ENCODE assay signal across 9 mouse cellular contexts in genomic region chr16:30821191-30821910, GRCm38 (mm10).
A peak's percentile ranks its signal among the peaks of the same experiment; 100 is the strongest.
DNase-seq lines count a peak whose midpoint lies in the region; ATAC-seq lines count a peak whose summit lies in the region.
"Had no signal": no experiment of that assay in that cellular context is flagged by ENCODE, and none has a peak within 500 bp of the region (broad histone marks: within the 10 kb centered on the region; RNA-seq: fewer than 3 reads in every experiment).

No protein-coding gene starts in this region.

- peak; percentile 52 to 63 for DNase-seq in cerebellum, postnatal 10 days
- no peak for DNase-seq in cerebellum, adult 11 months
- peak; percentile 71 for DNase-seq in retina, postnatal 1 day
- no peak for DNase-seq in spleen, adult 12 weeks (ENCODE audit: low spot score)

- H3K4me2 ChIP-seq in embryonic facial prominence, embryonic 12.5 days (replicated peaks): peak overlapping the region; percentile 44
- H3K4me2 ChIP-seq in heart, embryonic 12.5 days: peak overlapping the region; percentile 61
- peak overlapping the region; percentile 38 for H3K4me2 ChIP-seq in kidney, embryonic 14.5 days (replicated peaks; ENCODE audit: low read depth, low read length)
- H3K4me2 ChIP-seq in lung, embryonic 15.5 days: peak overlapping the region; percentile 45

- WGBS in embryonic facial prominence, embryonic 12.5 days: 5% methylated on average over 17 of the region's 17 CpGs
- 9% methylated on average over 17 of the region's 17 CpGs for WGBS in heart, embryonic 12.5 days
- 9% methylated on average over 17 of the region's 17 CpGs for WGBS in kidney, embryonic 14.5 days
- 6% methylated on average over 17 of the region's 17 CpGs for WGBS in lung, embryonic 15.5 days

- H3K27ac ChIP-seq in embryonic facial prominence, embryonic 12.5 days: peak overlapping the region; percentile 70
- H3K27ac ChIP-seq in heart, embryonic 12.5 days (ENCODE audit: poor library complexity, severe bottlenecking): peak overlapping the region; percentile 80
- peak overlapping the region; percentile 85 for H3K27ac ChIP-seq in kidney, embryonic 14.5 days (ENCODE audit: low read depth, low read length)
- peak overlapping the region; percentile 65 for H3K27ac ChIP-seq in lung, embryonic 15.5 days

- H3K27me3 ChIP-seq in embryonic facial prominence, embryonic 12.5 days: no peaks in the 10 kb centered on the region
- no peaks in the 10 kb centered on the region for H3K27me3 ChIP-seq in heart, embryonic 12.5 days (replicated peaks)
- H3K27me3 ChIP-seq in kidney, embryonic 14.5 days (ENCODE audit: control insufficient read depth, insufficient read depth, low read length): no peaks in the 10 kb centered on the region
- no peaks in the 10 kb centered on the region for H3K27me3 ChIP-seq in lung, embryonic 15.5 days

- H3K4me1 ChIP-seq in embryonic facial prominence, embryonic 12.5 days: peaks cover 26% of the 10 kb centered on the region
- H3K4me1 ChIP-seq in heart, embryonic 12.5 days (replicated peaks): peaks cover 32% of the 10 kb centered on the region
- H3K4me1 ChIP-seq in kidney, embryonic 14.5 days (ENCODE audit: control insufficient read depth, insufficient read depth, low read length): peaks cover 28% of the 10 kb centered on the region
- H3K4me1 ChIP-seq in lung, embryonic 15.5 days: peaks cover 35% of the 10 kb centered on the region

- H3K36me3 ChIP-seq in embryonic facial prominence, embryonic 12.5 days: no peaks in the 10 kb centered on the region
- H3K36me3 ChIP-seq in heart, embryonic 12.5 days: no peaks in the 10 kb centered on the region
- H3K36me3 ChIP-seq in kidney, embryonic 14.5 days (ENCODE audit: control insufficient read depth, insufficient read depth, low read length): no peaks in the 10 kb centered on the region
- H3K36me3 ChIP-seq in lung, embryonic 15.5 days: no peaks in the 10 kb centered on the region

- peak; percentile 71 for ATAC-seq in embryonic facial prominence, embryonic 12.5 days (ENCODE audit: insufficient number of reproducible peaks, insufficient read depth, low FRiP score, low TSS enrichment)
- peak; percentile 79 for ATAC-seq in heart, embryonic 12.5 days (ENCODE audit: insufficient number of reproducible peaks, low FRiP score)
- peak; percentile 82 for ATAC-seq in kidney, embryonic 14.5 days (ENCODE audit: low FRiP score, low TSS enrichment)
- peak; percentile 84 for ATAC-seq in lung, embryonic 15.5 days (ENCODE audit: borderline replicate concordance, extremely low read depth, low FRiP score, low TSS enrichment)

- no peaks in the 10 kb centered on the region for H3K9me3 ChIP-seq in embryonic facial prominence, embryonic 12.5 days
- H3K9me3 ChIP-seq in heart, embryonic 12.5 days (replicated peaks): no peaks in the 10 kb centered on the region
- no peaks in the 10 kb centered on the region for H3K9me3 ChIP-seq in kidney, embryonic 14.5 days (ENCODE audit: control insufficient read depth, low read length)
- no peaks in the 10 kb centered on the region for H3K9me3 ChIP-seq in lung, embryonic 15.5 days

- peak overlapping the region; percentile 19; the same call in 1 of the 2 replicates for H3K9ac ChIP-seq in embryonic facial prominence, embryonic 12.5 days
- H3K9ac ChIP-seq in heart, embryonic 12.5 days: peak overlapping the region; percentile 15; the same call in 1 of the 2 replicates
- no peak overlapping the region for H3K9ac ChIP-seq in kidney, embryonic 14.5 days (ENCODE audit: low read depth, low read length)
- H3K9ac ChIP-seq in lung, embryonic 15.5 days: no peak overlapping the region

- H3K4me3 ChIP-seq in embryonic facial prominence, embryonic 12.5 days: peak overlapping the region; percentile 22; the same call in 1 of the 2 replicates
- peak overlapping the region; percentile 11 for H3K4me3 ChIP-seq in heart, embryonic 12.5 days
- H3K4me3 ChIP-seq in kidney, embryonic 14.5 days (ENCODE audit: low read length): peak overlapping the region; percentile 5; the same call in 1 of the 2 replicates
- peak overlapping the region; percentile 13; the same call in 1 of the 2 replicates for H3K4me3 ChIP-seq in lung, embryonic 15.5 days
- H3K4me3 ChIP-seq: erythroblast, embryonic 14.5 days had no signal

Comparison
In these comparisons a context has a peak if more than half of its experiments do, and no peak if none do; other contexts are left out.
1. DNase-seq: peak in cerebellum, postnatal 10 days (2 of 2) and retina, postnatal 1 day (single experiment); none in cerebellum, adult 11 months (single experiment) and spleen, adult 12 weeks (single experiment).
2. H3K9ac ChIP-seq: peak in embryonic facial prominence, embryonic 12.5 days (single experiment) and heart, embryonic 12.5 days (single experiment); none in kidney, embryonic 14.5 days (single experiment) and lung, embryonic 15.5 days (single experiment).
3. Peak in every context shown above with its lines, with median percentiles within 50 percentile points of each other: ATAC-seq, H3K27ac ChIP-seq, H3K4me2 ChIP-seq and H3K4me3 ChIP-seq.